Mouse (Mus musculus): ENCODE measurements around the gene Gm12248. TPM values are rescaled to one million over a fixed set of nuclear protein-coding genes. Genes with fewer than 3 reads are reported as not detected.

Gene Gm12248
- total RNA-seq, 2 experiments from 2014 or later: not detected

- DNase-seq (ENCODE audit: low spot score in 2 of 2): peak in 1 of 2 experiments; percentile 15
Observed at GRCm38 (mm10) chr11:58033635-58034034, 59.3 kb downstream of the Gm12248 start.

GRCm38 (mm10) chr11:58031176-58031575 lies 61.8 kb downstream of the Gm12248 start:
- no peak for DNase-seq (ENCODE audit: low spot score in 2 of 2)

GRCm38 (mm10) chr11:58029869-58030268 lies 63.1 kb downstream of the Gm12248 start:
- no peak for DNase-seq (ENCODE audit: low spot score in 2 of 2)

GRCm38 (mm10) chr11:58028981-58029380 lies 64.0 kb downstream of the Gm12248 start:
- no peak for DNase-seq (ENCODE audit: low spot score in 2 of 2)

GRCm38 (mm10) chr11:58026860-58027259 lies 66.1 kb downstream of the Gm12248 start:
- DNase-seq (ENCODE audit: low spot score in 2 of 2): no peak

GRCm38 (mm10) chr11:58026337-58026736 lies 66.6 kb downstream of the Gm12248 start:
- DNase-seq (ENCODE audit: low spot score in 2 of 2): no peak

- DNase-seq (ENCODE audit: low spot score in 2 of 2): no peak
Observed at GRCm38 (mm10) chr11:58025881-58026280, 67.1 kb downstream of the Gm12248 start.

- DNase-seq (ENCODE audit: low spot score in 2 of 2): no peak
Observed at GRCm38 (mm10) chr11:58024671-58025070, 68.3 kb downstream of the Gm12248 start.

- no peak for DNase-seq (ENCODE audit: low spot score in 2 of 2)
Observed at GRCm38 (mm10) chr11:58024271-58024670, 68.7 kb downstream of the Gm12248 start.

- DNase-seq (ENCODE audit: low spot score in 2 of 2): no peak
Observed at GRCm38 (mm10) chr11:58021618-58022017, 71.3 kb downstream of the Gm12248 start.

GRCm38 (mm10) chr11:58021095-58021494 lies 71.8 kb downstream of the Gm12248 start:
- DNase-seq (ENCODE audit: low spot score in 2 of 2): no peak

GRCm38 (mm10) chr11:58018701-58019100 lies 74.2 kb downstream of the Gm12248 start:
- no peak for DNase-seq (ENCODE audit: low spot score in 2 of 2)

- DNase-seq (ENCODE audit: low spot score in 2 of 2): peak in 1 of 2 experiments; percentile 20
Observed at GRCm38 (mm10) chr11:58018287-58018686, 74.6 kb downstream of the Gm12248 start.

GRCm38 (mm10) chr11:58017422-58017821 lies 75.5 kb downstream of the Gm12248 start:
- DNase-seq (ENCODE audit: low spot score in 2 of 2): no peak

- no peak for DNase-seq (ENCODE audit: low spot score in 2 of 2)
Observed at GRCm38 (mm10) chr11:58016371-58016770, 76.6 kb downstream of the Gm12248 start.

GRCm38 (mm10) chr11:58015339-58015738 lies 77.6 kb downstream of the Gm12248 start:
- DNase-seq (ENCODE audit: low spot score in 2 of 2): no peak

- no peak for DNase-seq (ENCODE audit: low spot score in 2 of 2)
Observed at GRCm38 (mm10) chr11:58014604-58015003, 78.3 kb downstream of the Gm12248 start.

Other genes starting within 250 kb of the Gm12248 start
- gene Larp1, start 84.1 kb downstream of the Gm12248 start, total RNA-seq (2021): 10 to 100 TPM; 89.7 to 90.3 TPM
- gene Cnot8, start 11.0 kb upstream of the Gm12248 start, total RNA-seq (2021): 10 to 100 TPM; 54.9 to 55.5 TPM
- gene Gemin5, start 75.4 kb upstream of the Gm12248 start, total RNA-seq (2021): 10 to 100 TPM; 20.1 TPM
- gene Mrpl22, start 78.5 kb upstream of the Gm12248 start, total RNA-seq (2021): 10 to 100 TPM; 32.4 to 37.6 TPM
- gene Igtp, start 106.4 kb upstream of the Gm12248 start, total RNA-seq (2021): 1 to 10 TPM; 2.2 to 2.3 TPM
- 1 to 10 TPM; 1.9 to 2.2 TPM for gene Irgm2, start 106.5 kb upstream of the Gm12248 start, total RNA-seq (2021)
- not detected for gene 4930438A08Rik, start 181.7 kb upstream of the Gm12248 start, total RNA-seq (2021)
- gene Zfp692, start 213.9 kb upstream of the Gm12248 start, total RNA-seq (2021): 10 to 100 TPM; 24.4 to 25.9 TPM
- 10 to 100 TPM; 43.4 to 43.5 TPM for gene Zfp672, start 237.2 kb upstream of the Gm12248 start, total RNA-seq (2021)
- 10 to 100 TPM; 48.9 to 55.4 TPM for gene Sh3bp5l, start 237.6 kb upstream of the Gm12248 start, total RNA-seq (2021)

All from layer of hippocampus, adult 18-20 months (tissue).